Mouse (Mus musculus): ENCODE data around the gene Etv4. TPM values are rescaled to one million over a fixed set of nuclear protein-coding genes. Genes with fewer than 3 reads are reported as not detected.

The Etv4 gene
- total RNA-seq, 2 experiments from 2014 or later, result 2.7 to 3.1 TPM

DNA sequence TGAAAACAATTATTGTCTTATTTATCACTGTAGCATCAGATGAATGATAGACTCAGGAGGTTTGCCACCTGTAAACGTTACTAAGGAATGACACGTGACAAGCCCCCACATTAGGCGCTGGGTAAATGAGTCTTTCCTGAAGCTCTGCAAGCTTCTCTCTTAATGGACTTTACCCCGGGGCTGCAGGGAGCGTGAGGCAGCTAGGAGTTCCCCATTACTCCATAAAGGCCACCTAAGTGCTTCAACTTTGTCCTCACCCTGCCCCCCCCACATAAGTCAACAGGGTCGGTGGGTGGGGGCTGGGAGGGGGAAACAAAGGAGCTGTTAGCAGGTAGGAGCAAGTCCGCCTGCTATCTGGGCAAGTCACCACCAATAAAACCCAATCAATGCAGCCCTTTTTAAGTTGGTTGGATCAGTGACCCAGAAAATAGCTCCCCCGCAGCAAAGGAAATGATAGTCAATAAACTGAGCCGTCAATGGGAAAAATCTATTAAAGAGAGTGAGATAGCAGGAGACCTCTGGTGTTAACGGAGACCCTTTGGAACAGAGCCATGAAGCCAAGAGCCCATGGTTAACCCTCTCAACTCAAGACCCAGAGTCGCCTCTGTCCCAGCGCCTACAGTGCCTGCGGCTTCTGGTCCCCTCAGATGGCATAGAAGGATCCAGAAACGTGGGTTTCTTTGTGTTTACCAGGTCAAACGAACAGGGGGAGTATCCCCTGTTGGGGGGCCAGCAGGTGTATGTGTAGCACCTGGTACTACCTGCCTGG is 24.1 kb upstream of the Etv4 start:
- no peak overlapping the region for H3K27ac ChIP-seq
- no peak overlapping the region for H3K4me3 ChIP-seq
- DNase-seq, result no peak
- intact Hi-C loops (cut with DNase I), result no loop called here
- no peak for TF ChIP-seq CTCF (IDR thresholded peaks at IDR 0.05)

DNA sequence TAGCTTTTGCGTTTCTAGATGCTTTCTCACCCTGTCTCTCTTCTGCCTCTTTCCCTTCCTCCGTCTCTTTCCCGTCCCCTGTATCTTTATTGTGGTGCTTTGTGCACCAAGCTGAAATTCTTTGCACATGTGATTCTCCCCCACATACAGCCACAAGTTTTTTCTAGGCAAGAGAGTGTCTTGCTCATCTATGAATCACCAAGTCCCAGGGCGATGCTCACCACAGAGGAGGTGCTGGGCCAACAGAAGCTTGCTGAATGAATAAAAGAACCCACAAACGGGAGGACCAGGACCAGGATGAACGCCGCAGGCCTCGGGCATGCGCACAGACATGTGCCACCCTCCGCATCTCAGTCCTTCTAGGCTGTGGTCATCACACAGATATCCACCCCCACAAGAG is 22.1 kb upstream of the Etv4 start:
- no peak overlapping the region for H3K4me3 ChIP-seq
- intact Hi-C loops (cut with DNase I), result no loop called here
- H3K27ac ChIP-seq, result no peak overlapping the region

DNA sequence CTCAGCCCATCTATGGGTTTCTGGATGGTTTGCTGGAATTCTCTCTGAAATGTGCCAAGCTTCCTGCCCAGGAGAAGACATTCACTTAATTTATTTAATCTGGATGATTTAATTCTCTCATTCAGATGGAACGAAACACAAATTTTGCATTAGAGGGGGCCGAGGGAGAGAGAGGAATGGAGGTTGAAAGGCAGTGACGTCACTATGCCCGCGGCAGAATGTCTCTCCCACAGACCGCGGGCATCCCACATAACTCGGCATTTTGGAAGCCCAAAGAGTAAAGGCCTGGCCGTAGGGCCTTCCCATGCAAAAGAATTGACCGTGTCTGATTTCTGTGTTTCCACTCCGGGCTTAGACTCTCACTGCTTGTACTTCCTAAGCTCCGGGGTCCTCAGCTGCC is 21.6 kb upstream of the Etv4 start:
- TF ChIP-seq CTCF (IDR thresholded peaks at IDR 0.05), result no peak
- Histone ChIP-seq H3K27ac (no peak overlapping the region), H3K4me3 (no peak overlapping the region)
- DNase-seq, result no peak
- intact Hi-C loops (cut with DNase I), result no loop called here

More for the DNA sequence above, 22.1 kb upstream of the Etv4 start:
- TF ChIP-seq CTCF (IDR thresholded peaks at IDR 0.05), result no peak
- DNase-seq, result no peak

DNA sequence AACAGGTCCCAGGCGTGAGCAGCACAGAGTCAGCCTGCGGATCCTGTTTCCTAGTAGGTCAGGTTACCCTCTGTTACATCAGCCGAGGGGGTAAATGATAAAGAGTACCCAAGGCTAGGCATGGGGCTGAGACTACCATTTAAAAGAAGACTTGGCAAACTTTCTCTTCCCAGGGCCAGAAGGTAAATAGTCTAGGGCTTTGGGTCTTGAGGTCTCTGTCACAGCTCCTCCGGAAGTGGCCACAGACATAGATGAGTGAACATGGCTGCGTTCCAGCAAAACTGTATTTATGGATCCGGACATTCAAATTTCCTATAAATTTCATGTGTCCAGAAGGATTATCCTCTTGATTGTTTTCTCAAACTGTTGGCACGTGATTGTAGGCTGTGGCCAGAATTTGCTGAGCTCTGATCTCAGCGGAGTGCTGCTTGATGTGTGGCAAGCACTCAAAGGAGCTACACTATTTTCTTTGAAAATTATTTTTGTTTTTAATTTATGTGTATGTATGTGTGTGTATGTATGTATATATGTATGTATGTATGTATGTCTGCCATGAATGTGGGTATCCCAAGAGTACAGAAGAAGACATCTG is 20.0 kb upstream of the Etv4 start:
- no peak for TF ChIP-seq CTCF (IDR thresholded peaks at IDR 0.05)
- no peak overlapping the region for H3K27ac ChIP-seq
- no peak for DNase-seq
- H3K4me3 ChIP-seq, result no peak overlapping the region
- intact Hi-C loops (cut with DNase I), result no loop called here

DNA sequence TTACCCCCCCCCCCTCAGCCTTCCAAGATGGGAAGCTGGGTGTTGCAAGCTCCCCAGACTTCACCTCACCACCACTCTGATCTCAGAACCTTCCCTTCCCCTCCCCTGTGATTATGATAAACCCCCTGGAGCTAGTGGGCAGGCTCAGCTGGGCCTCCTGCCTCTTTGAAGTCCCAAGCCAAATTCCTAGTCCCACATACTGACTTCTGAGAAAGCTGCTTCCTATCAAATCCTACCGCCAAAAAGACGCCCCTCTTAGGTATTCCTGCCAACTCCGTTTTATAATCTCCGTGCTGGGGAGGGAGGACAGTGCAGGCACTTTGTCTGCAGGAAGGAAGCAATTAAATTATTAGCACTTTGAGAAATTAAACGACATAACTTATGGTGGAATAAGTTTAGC is 16.2 kb upstream of the Etv4 start:
- TF ChIP-seq CTCF (IDR thresholded peaks at IDR 0.05), result no peak
- Histone ChIP-seq H3K27ac (no peak overlapping the region), H3K4me3 (no peak overlapping the region)
- no peak for DNase-seq
- intact Hi-C loops (cut with DNase I), result no loop called here

DNA sequence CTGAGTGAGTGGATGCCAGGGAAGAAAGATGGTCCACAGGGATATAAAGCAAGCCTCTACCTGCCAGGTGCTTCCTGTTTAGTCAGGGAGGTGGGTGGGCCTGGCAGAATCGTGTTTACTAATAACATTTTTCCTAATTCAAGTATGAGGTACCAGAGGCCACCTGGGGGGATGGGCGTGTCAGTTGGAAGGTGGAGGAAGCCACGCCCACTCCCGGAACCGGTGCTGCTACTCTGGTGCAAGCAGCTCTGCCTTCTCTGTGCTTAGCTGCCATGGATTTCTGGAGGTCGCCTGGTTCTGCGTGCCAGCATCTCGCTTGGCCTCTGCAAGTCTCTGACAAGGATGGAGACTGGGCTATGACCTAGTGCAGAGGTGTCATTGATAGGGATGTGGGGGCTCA is 12.9 kb upstream of the Etv4 start:
- Histone ChIP-seq H3K27ac (no peak overlapping the region), H3K4me3 (no peak overlapping the region)
- TF ChIP-seq CTCF (IDR thresholded peaks at IDR 0.05), result no peak
- no peak for DNase-seq
- intact Hi-C loops (cut with DNase I), result no loop called here

DNA sequence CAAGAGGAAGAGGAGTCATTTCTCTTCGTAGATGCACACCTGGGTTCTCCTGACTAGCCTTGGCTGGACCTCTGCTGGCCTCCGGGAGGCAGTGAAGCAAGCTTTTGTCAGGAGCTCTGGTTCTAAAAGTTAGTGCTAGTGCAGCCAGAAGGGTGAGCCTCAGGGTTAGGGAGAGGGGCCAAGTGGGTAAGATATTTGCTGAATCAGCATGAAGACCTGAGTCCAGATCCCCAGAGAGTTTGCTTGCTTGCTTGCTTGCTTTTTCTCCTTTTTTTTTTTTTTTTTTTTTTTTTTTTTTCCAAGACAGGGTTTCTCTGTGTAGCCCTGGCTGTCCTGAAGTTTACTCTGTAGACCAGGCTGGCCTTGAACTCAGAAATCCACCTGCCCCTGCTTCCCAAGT is 12.2 kb upstream of the Etv4 start:
- H3K4me3 ChIP-seq, result no peak overlapping the region
- intact Hi-C loops (cut with DNase I), result no loop called here
- no peak overlapping the region for H3K27ac ChIP-seq
- no peak for TF ChIP-seq CTCF (IDR thresholded peaks at IDR 0.05)
- DNase-seq, result no peak

DNA sequence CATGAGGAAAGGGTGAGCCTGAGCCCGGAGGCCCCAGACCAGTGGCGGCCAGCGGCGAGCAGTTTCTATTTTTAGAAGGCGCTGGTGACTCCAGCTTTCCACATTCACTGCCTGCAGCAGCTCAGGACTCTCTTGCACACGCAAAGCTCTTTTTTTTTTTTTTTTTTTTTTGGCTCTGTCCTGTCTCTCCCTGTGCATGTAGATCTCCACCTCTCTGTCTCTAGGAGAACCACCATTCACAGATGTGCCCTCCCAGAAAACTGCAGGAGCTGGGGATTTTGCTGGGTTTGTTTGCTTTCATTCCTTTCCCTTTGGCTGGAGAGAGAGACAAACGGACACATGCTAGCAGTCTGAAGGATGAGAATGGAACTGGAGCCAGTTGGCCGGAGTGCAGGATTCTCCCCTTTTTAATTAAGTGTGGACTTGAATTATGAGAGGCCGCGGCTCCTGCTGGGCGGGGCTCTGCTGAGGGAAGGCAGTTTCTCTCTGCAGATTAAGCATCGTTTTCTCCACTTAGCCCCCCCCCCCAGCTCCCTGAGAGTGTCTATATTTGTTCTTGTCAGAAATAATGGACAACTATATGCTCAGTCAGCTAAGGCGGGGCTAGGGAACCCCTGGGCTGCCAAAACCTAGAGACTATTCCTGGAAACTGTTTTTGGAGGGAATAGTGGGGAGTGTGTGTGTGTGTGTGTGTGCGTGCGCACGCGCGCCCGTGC is 5.8 kb upstream of the Etv4 start:
- H3K4me3 ChIP-seq, result peak overlapping the region; percentile 57
- TF ChIP-seq CTCF (IDR thresholded peaks at IDR 0.05), result no peak
- peak overlapping the region; percentile 32; the same call in 1 of the 2 replicates for H3K27ac ChIP-seq
- DNase-seq, result peak; percentile 64
- intact Hi-C loops (cut with DNase I), result no loop called here

DNA sequence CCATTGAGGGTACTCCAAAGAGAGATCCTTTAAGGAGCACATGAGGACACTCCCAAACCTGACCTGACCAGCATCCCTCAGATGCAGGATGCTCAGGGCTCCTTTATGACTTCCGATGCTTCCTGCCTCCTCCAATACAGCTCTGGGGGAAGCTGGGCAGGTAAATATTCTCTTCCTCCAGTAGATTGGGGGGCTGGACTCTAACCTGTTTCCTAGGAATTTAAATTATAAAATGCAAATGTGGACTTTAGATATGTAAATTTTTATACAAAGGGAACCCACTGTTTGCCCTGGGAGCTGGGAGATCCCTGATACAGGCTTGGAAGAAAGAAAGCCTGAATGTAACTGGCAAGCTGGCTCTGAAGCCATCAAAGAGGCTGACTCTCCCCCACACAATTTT is 2.3 kb upstream of the Etv4 start:
- TF ChIP-seq CTCF (IDR thresholded peaks at IDR 0.05), result no peak
- intact Hi-C loops (cut with DNase I), result no loop called here

DNA sequence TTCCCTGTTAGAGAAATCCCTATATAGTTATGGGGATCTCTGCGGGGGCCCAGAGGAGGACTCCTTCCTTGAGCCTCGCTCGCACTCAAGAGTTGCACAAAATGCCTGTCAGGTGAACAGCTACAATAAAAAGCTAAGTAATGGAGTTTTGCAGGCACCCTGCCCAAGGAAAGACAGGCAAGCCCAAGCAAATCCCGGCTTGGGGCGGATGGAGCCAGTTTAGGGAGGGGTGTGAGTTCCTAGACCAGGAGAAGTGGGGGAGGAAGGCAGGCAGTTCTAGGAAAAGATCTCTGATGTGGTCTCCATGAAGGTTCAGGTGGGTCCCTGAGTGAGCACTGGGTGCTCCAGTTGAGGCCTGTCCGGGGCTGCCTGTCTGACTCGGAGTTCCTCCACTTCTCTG is 1.5 kb upstream of the Etv4 start:
- H3K27ac ChIP-seq, result no peak overlapping the region
- DNase-seq, result no peak
- TF ChIP-seq CTCF (IDR thresholded peaks at IDR 0.05), result no peak
- no peak overlapping the region for H3K4me3 ChIP-seq
- intact Hi-C loops (cut with DNase I), result no loop called here

More for the DNA sequence above, 2.3 kb upstream of the Etv4 start:
- no peak for DNase-seq
- Histone ChIP-seq H3K27ac (no peak overlapping the region), H3K4me3 (no peak overlapping the region)

DNA sequence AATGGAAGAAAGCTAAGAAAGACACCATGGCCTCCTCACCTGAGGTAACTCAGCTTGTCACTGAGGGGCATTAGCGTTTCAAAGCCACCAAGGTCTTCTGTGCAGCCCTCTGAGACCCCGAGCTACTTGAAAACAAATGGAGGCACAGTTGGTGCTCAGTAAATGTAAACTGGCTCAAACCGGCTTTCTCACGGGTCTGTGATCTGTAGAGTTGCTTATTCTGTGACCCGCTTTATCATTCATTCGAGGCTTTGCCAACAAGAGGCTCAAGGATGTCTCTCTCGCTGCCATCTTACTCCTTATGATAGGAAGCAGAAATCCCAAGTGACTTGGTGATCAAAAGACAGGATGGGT is 658 bp upstream of the Etv4 start:
- no peak for TF ChIP-seq CTCF (IDR thresholded peaks at IDR 0.05)
- Histone ChIP-seq H3K27ac (no peak overlapping the region), H3K4me3 (peak overlapping the region; percentile 83)
- intact Hi-C loops (cut with DNase I), result no loop called here
- no peak for DNase-seq

DNA sequence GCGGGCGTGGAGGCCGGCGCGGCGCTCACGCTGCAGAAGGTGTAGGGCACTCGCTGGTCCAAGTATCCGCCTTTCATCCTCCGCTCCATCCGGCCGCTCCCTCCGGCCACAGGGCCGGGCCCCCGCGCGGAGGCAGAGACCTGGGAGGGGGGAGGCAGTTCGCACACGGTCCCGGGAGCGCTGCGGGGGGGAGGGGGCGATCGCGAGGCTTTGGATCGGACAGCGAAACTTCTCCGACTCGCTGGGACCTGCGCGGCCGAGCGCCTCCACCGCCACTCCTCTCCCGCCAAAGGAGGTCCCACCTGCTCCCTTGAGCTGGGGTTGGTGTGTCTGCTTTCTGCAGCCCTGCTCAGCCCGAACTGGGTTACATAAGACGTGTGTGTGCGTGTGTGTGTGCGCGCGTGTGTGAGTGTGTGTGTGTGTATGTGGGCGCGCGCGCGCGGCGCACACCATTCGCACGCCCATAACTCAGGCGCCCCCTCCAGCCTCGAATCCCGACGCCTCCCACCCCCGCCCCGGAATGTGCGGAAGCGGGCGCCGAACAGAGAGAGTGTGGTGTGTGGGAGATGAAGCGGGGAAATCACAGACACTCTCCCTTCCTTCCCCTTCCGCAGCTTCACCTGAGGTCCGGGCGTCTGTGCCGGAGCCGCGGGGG is 556 bp downstream of the Etv4 start:
- peak; percentile 27 for DNase-seq

DNA sequence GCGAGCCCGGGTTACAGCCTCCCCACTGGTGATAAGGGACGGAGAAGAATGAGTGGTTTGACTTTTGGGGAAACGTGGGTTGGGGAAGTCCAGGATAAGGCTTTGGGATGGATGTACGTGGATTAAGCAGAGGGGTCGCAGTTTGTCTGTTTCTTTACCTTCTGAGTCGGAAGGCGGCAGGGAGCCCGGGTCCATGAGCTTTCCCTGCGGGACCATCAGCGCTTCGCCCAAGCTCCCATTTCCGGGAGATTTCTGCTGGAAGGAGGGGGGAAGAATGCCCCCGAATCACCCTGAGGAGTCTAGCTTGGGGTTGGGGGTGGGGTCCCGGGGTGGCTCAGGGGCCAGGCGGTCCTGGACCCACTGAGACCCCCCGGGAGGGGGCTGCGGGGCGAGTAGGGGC is 1.1 kb downstream of the Etv4 start:
- TF ChIP-seq CTCF (IDR thresholded peaks at IDR 0.05), result no peak
- Histone ChIP-seq H3K4me3 (peak overlapping the region; percentile 83), H3K27ac (peak overlapping the region; percentile 38)

More for the DNA sequence above, 556 bp downstream of the Etv4 start:
- intact Hi-C loops (cut with DNase I), result no loop called here
- peak overlapping the region; percentile 83 for H3K4me3 ChIP-seq
- TF ChIP-seq CTCF (IDR thresholded peaks at IDR 0.05), result no peak
- H3K27ac ChIP-seq, result peak overlapping the region; percentile 38

More for the DNA sequence above, 1.1 kb downstream of the Etv4 start:
- intact Hi-C loops (cut with DNase I), result no loop called here
- DNase-seq, result no peak

Measured in gastrocnemius, adult 2 months (tissue).